Comparison of ENCODE assay signal across 8 mouse cellular contexts in the genomic region with DNA sequence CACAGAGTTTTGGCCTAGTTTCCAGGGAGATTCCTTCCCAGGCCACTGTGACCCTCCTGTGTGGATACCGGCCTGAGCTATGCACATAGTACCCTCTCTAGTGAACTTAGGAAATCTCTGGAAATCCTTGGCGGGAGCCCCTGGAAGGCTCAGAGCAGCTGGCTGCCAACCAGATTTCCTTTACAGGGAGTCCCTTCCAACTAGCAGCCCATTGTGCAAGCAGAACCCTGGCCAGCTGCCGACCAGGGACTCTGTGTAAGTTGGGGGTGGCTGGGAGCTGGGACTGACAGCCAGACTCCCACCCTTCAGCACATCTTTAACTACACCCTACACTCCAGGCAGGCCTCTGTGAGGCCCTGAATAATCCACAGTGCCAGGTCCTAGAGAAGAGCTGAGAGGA.
DNase-seq lines count a peak whose midpoint lies in the region; ATAC-seq and TF ChIP-seq lines count a peak whose summit lies in the region.

No protein-coding gene starts in this region.

- peaks cover 2% of the 10 kb centered on the region; the same call in 1 of the 2 replicates for H3K4me1 ChIP-seq in heart, adult 2 months (ENCODE audit: control insufficient read depth, insufficient read depth, low read length)
- H3K4me1 ChIP-seq in kidney, postnatal 0 days (replicated peaks; ENCODE audit: insufficient read depth, low read length): no peaks in the 10 kb centered on the region
- 0 out of 2 replicates have a peak, but pooled peaks cover 3% of the 10 kb centered on the region for H3K4me1 ChIP-seq in lung, embryonic 14.5 days (ENCODE audit: insufficient read depth)

- no peak for ATAC-seq in kidney, postnatal 0 days (replicated peaks; ENCODE audit: low FRiP score, low read depth)
- ATAC-seq in lung, embryonic 14.5 days (ENCODE audit: insufficient read depth): peak; percentile 98

- no peaks in the 10 kb centered on the region for H3K36me3 ChIP-seq in heart, adult 2 months (ENCODE audit: control insufficient read depth, insufficient read depth, low read length)
- no peaks in the 10 kb centered on the region for H3K36me3 ChIP-seq in kidney, postnatal 0 days (ENCODE audit: insufficient read depth, low read length)
- H3K36me3 ChIP-seq in lung, embryonic 14.5 days (ENCODE audit: insufficient read depth): no peaks in the 10 kb centered on the region

- H3K79me2 ChIP-seq in heart, adult 2 months (replicated peaks; ENCODE audit: control insufficient read depth, insufficient read depth, low read length): no peaks in the 10 kb centered on the region

- no peaks in the 10 kb centered on the region for H3K9me3 ChIP-seq in kidney, postnatal 0 days (replicated peaks; ENCODE audit: low read length)
- H3K9me3 ChIP-seq in lung, embryonic 14.5 days (ENCODE audit: low read depth, low read length): no peaks in the 10 kb centered on the region

- H3K4me2 ChIP-seq in kidney, postnatal 0 days (ENCODE audit: low read length): no peak overlapping the region
- no peak overlapping the region for H3K4me2 ChIP-seq in lung, embryonic 14.5 days

- 0 out of 2 replicates have a peak, but pooled peaks have one; percentile 27 for TF ChIP-seq EP300 in heart, adult 2 months (IDR thresholded peaks at IDR 0.05; ENCODE audit: insufficient read depth, low read depth, low read length)

- no peak for TF ChIP-seq CTCF in heart, adult 2 months (IDR thresholded peaks at IDR 0.05)
- no peak for TF ChIP-seq CTCF in kidney, postnatal 0 days (IDR thresholded peaks at IDR 0.05; ENCODE audit: low read depth)
- no peak for TF ChIP-seq CTCF in lung, embryonic 14.5 days (IDR thresholded peaks at IDR 0.05; ENCODE audit: low read depth)

- H3K4me3 ChIP-seq in heart, adult 2 months: no peak overlapping the region
- no peak overlapping the region for H3K4me3 ChIP-seq in kidney, postnatal 0 days (replicated peaks; ENCODE audit: low read depth, low read length)
- H3K4me3 ChIP-seq in lung, embryonic 14.5 days (ENCODE audit: low read depth, low read length): no peak overlapping the region

- TF ChIP-seq POLR2A in heart, adult 2 months (IDR thresholded peaks at IDR 0.05; ENCODE audit: insufficient read depth, low read depth, low read length): no peak

- 6% methylated on average over 3 of the region's 3 CpGs for WGBS in heart, adult 2 months
- WGBS in kidney, postnatal 0 days: 44% methylated on average over 3 of the region's 3 CpGs
- WGBS in lung, embryonic 14.5 days: 16% methylated on average over 3 of the region's 3 CpGs

- no peak overlapping the region for H3K27ac ChIP-seq in heart, adult 2 months
- H3K27ac ChIP-seq in kidney, postnatal 0 days: no peak overlapping the region
- peak overlapping the region; percentile 68 for H3K27ac ChIP-seq in lung, embryonic 14.5 days (ENCODE audit: low read depth)

- H3K9ac ChIP-seq in heart, adult 2 months (ENCODE audit: low read depth, low read length): no peak overlapping the region
- no peak overlapping the region for H3K9ac ChIP-seq in kidney, postnatal 0 days (ENCODE audit: low read depth, low read length)
- H3K9ac ChIP-seq in lung, embryonic 14.5 days: no peak overlapping the region

- DNase-seq in cerebellum, adult 9-11 months: peak; percentile 10
- no peak for DNase-seq in cerebellum, adult 8-10 months
- DNase-seq in brain, adult 2 months (ENCODE audit: low read depth, low spot score): peak; percentile 56
- DNase-seq in heart, adult 2 months: peak; percentile 82 to 85
- peak; percentile 59 for DNase-seq in kidney, postnatal 0 days (ENCODE audit: low spot score)
- peak; percentile 97 for DNase-seq in lung, embryonic 14.5 days
- peak; percentile 42 to 45 for DNase-seq in right cerebral cortex, postnatal 36 days (ENCODE audit: low spot score in 2 of 2)
- DNase-seq in embryo, embryonic 11 days: no peak

- intact Hi-C loops in heart, adult 2 months (cut with DNase I): no loop called here

- no peaks in the 10 kb centered on the region for H3K27me3 ChIP-seq in heart, adult 2 months (ENCODE audit: control insufficient read depth, insufficient read depth, low read length)
- no peaks in the 10 kb centered on the region for H3K27me3 ChIP-seq in kidney, postnatal 0 days (ENCODE audit: insufficient read depth, low read length)
- no peaks in the 10 kb centered on the region for H3K27me3 ChIP-seq in lung, embryonic 14.5 days (ENCODE audit: insufficient read depth, low read length)

Comparison
In these comparisons a context has a peak if more than half of its experiments do, and no peak if none do; other contexts are left out.
1. DNase-seq: peak in cerebellum, adult 9-11 months (single experiment), brain, adult 2 months (single experiment), heart, adult 2 months (2 of 2), kidney, postnatal 0 days (single experiment), lung, embryonic 14.5 days (single experiment) and right cerebral cortex, postnatal 36 days (2 of 2); none in cerebellum, adult 8-10 months (single experiment) and embryo, embryonic 11 days (single experiment).